Mouse (Mus musculus): ENCODE measurements around the gene Bicra.

DNA sequence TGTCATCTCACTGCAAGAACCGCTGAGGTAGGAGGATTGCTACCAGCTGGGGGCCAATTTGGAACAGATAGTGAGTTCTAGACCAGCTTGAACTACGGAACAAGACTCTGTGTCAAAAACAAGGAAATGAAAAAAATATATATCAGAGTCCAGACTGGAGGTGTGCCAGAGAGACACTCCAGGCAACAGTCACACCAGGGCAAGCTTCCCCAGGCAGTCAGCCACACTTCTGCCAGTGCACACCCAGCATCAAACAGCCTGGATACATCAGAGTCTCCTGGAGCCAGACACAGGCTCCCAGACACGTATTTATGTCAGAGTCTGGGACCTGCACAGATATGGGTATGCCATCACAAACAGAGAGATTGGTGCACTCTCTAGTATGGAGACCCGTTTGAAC is 86.5 kb downstream of the Bicra start:
- TF ChIP-seq CTCF (IDR thresholded peaks at IDR 0.05; ENCODE audit: low read depth, low read length) (no peak), POLR2AphosphoS5 (IDR thresholded peaks at IDR 0.05; ENCODE audit: insufficient replicate concordance, low read depth, low read length) (no peak), GATA1 (IDR thresholded peaks at IDR 0.05; ENCODE audit: borderline replicate concordance, low read length) (no peak)
